Comparison of ENCODE assay signal across 10 mouse cellular contexts in the genomic region with DNA sequence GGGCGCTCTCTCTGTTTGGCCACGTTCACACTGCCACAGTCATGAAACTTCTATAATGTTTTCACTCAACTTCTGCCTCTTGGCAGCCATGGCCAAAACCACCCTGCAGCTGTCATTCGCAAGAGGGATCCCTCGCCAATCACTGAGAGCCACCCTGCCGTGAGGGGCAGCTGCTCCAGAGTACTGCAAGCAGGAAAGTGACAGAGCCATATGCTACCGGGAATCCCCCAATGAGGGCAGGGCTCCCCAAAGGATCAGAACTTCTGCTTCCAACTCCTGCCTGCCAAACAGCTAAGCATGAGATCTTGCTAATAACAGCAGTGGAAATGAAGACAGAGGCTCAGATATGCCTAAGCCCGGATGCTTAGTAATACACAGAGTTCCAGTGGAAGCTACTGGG. TPM values are rescaled to one million over a fixed set of nuclear protein-coding genes. Genes with fewer than 3 reads are reported as not detected.
A peak's percentile ranks its signal among the peaks of the same experiment; 100 is the strongest.
DNase-seq lines count a peak whose midpoint lies in the region; TF ChIP-seq lines count a peak whose summit lies in the region.
"Had no signal": no experiment of that assay in that cellular context is flagged by ENCODE, and none has a peak within 500 bp of the region (broad histone marks: within the 10 kb centered on the region; RNA-seq: fewer than 3 reads in every experiment).

No protein-coding gene starts in this region.

- no peaks in the 10 kb centered on the region for H3K36me3 ChIP-seq in C2C12 (ENCODE audit: control insufficient read depth, insufficient read depth)
- H3K36me3 ChIP-seq: heart, embryonic 15.5 days had no signal

- no peaks in the 10 kb centered on the region for H3K27me3 ChIP-seq in C2C12 (ENCODE audit: control insufficient read depth, insufficient read depth, insufficient read length)
- H3K27me3 ChIP-seq: heart, embryonic 15.5 days had no signal

- H3ac ChIP-seq in C2C12 (ENCODE audit: control insufficient read depth, insufficient read length, low read depth), result no peak overlapping the region

- H3K79me2 ChIP-seq in C2C12 (ENCODE audit: control insufficient read depth, insufficient read depth), result no peaks in the 10 kb centered on the region

- DNase-seq in gastrocnemius, postnatal 10 days, result peak; percentile 13
- no peak for DNase-seq in gastrocnemius, adult 8-10 months (ENCODE audit: low spot score in 2 of 2)
- peak; percentile 67 to 73 for DNase-seq in cerebellum, postnatal 14 days
- DNase-seq in layer of hippocampus, postnatal 10 days (ENCODE audit: low spot score in 2 of 2), result peak; percentile 43 to 47
- DNase-seq in urinary bladder, postnatal 36 days (ENCODE audit: low spot score in 2 of 2), result no peak
- DNase-seq in kidney, postnatal 10 days, result no peak
- DNase-seq in embryo, embryonic 11 days, result no peak
- DNase-seq: kidney, adult 18-20 months had no signal

- TF ChIP-seq CTCF in C2C12 (IDR thresholded peaks at IDR 0.05; ENCODE audit: control insufficient read depth, insufficient read depth, insufficient read length), result no peak

- H3K4me3 ChIP-seq in C2C12 (ENCODE audit: insufficient read depth, poor library complexity, severe bottlenecking), result no peak overlapping the region
- H3K4me3 ChIP-seq: heart, embryonic 15.5 days had no signal

- no peaks in the 10 kb centered on the region for H3K79me3 ChIP-seq in C2C12 (ENCODE audit: low read depth)

TF ChIP-seq in C2C12, 6 proteins besides CTCF, POLR2A, EP300 and RAD21:
- peak; percentile 39 for TF ChIP-seq MYOD1 (IDR thresholded peaks at IDR 0.05; ENCODE audit: control insufficient read depth, insufficient read length, low read depth)
- TF ChIP-seq FOSL1 (IDR thresholded peaks at IDR 0.05; ENCODE audit: insufficient read depth, low read length, poor library complexity, severe bottlenecking), result no peak

RNA-seq across cellular contexts. Expression of a gene that starts 52.0 kb away (rescaled TPM):
- 10 to 100 TPM; 26.8 to 35.2 TPM for total RNA-seq in gastrocnemius, postnatal 10 days (2021)
- 1 to 10 TPM; 4.5 to 6.1 (median 5.2) TPM for total RNA-seq in gastrocnemius, adult 8-10 months (2022)
- 12.5 TPM for polyA plus RNA-seq in C2C12 (2012; fragmentation: generic; extraction: Trizol)
- total RNA-seq in layer of hippocampus, postnatal 10 days (2021), result 10 to 100 TPM; 18.6 to 20.3 TPM

Comparison
In these comparisons a context has a peak if more than half of its experiments do, and no peak if none do; other contexts are left out.
1. DNase-seq: peak in gastrocnemius, postnatal 10 days (single experiment), cerebellum, postnatal 14 days (2 of 2) and layer of hippocampus, postnatal 10 days (2 of 2); none in gastrocnemius, adult 8-10 months (0 of 2), urinary bladder, postnatal 36 days (0 of 2), kidney, postnatal 10 days (single experiment) and embryo, embryonic 11 days (single experiment).